Mouse (Mus musculus) telencephalon, adult 2 months (tissue): ENCODE data around the gene Ggta1.
"Not testable (repeated sequence)": the region's sequence is repeated elsewhere in the genome, so short reads cannot be mapped to it uniquely, and the experiment has no call there.

Experiments used
- DNase-seq: peaks from one replicate; pipeline ENCODE4 v3.0.0-alpha.2; 2011; ENCODE audit warnings: low read depth, low spot score

Ggta1 gene

DNA sequence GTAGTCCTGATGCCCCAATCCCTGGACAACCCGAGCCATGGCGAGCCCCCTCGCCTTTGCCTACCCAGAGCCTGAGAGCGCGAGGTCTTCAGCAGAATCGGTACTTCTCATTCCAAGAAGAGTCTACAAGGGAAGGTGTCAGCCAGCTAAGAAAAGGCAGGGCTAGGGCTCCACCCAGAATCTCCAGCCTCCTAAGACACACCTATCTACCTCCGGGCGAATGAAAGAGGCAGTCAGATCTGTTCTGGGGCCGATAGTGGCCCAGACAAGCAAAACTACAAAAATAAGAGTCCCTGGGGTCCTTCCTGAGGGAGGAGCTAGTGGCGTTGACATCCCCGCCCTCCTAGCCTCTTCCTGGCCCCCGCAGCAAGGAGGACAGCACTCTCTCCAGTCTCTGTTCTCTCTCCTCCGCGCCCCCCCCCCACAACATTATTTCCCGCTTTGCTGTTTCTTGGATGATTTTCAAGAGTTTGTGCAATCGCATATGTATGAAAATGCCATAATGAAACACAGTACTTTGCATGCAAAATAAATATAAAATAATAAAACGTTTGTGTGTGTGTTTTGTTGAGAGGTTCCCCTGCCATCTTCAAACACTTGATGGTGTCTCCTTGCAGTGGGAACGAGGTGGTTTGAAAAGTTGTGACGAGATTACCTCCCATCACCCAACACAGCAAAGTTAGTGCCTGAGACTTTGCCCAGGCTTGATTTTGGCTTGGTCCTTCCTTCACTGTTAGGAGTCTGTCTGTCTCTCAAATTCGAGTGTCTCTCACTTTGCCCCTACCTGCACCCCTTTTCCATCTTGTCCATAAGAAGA is 1.7 kb downstream of the Ggta1 start:
- no peak for DNase-seq

DNA sequence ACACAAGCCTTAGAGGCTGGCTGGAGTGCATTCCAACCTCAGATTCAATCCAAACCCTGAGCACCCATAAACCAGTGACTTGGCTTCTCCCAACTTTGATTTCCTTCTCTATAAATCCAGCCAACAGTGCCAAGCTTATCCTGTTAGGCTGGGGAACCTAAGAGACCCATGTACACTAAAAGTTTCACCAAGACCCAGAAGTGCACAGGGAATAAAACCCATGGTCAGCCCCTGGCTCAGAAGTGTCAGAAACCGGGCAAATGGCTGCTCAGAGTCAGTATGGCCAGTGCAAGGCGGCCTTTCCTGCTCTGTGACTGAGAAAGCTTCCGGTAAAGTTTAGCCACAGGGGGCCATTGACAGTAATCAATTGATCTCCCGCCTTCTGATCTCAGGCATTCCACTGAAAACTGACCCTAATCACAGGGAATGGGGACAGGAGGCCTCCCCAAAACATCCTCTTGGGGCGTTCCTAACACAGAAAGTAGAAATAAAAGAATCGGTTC is 2.6 kb downstream of the Ggta1 start:
- no peak for DNase-seq

DNA sequence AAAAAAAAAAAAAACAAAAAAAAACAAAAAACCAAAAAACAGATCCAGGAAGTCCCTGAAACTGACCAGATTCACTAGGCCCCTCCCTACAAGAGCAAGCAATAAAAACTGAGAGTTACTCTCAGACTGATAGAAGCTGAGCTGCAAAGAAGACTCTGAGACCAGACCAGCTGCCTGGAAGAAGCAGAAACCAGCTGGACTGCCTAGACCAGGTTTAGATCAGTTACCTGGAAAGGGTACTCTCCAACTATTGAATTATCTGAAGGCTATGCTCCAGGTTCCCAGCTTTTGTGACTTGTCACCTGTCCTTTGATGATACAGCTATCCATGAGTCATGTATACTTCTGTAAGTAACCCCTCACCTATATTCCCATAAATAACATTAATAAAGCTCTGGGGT is 3.7 kb downstream of the Ggta1 start:
- no peak for DNase-seq

DNA sequence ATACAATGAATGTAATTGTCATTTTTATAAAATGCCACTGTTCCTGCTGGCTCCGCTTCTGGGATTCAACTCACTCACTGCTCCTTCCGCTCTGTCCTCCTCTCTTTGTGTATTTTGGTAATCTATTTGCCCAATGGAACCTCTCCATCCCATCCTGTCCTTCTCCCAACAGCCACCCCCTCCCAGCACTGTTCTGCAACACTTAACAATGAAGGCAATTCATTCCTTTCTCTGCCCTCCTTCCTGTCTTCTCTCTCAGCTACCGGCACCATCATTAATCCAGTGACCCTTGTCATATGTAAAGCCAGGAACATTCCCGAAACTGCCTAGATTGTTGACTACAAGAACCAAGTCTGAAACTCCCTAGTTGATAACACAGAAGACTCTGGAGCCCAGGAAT is 4.6 kb downstream of the Ggta1 start:
- DNase-seq, result no peak

GRCm38 (mm10) chr2:35453736-35454135 is 9.3 kb downstream of the Ggta1 start:
- DNase-seq, result no peak

DNA sequence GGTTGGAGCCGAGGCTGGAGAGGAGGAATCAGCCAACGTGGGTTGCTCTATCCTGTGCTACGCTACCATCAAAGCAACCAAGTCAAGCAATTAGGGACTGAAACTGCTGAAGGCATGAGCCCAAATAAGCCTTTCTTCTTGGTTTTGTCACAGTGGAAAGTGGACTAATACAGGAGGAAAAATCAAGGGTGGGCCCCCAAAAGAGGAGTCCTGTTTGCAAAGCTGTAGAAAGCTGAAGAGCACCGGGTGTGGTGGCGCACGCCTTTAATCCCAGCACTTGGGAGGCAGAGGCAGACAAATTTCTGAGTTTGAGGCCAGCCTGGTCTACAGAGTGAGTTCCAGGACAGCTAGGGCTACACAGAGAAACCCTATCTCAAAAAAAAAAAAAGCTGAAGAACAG is 10.3 kb downstream of the Ggta1 start:
- DNase-seq, result not testable (repeated sequence)

- DNase-seq, result no peak
Observed at GRCm38 (mm10) chr2:35451484-35452050, 11.5 kb downstream of the Ggta1 start.

DNA sequence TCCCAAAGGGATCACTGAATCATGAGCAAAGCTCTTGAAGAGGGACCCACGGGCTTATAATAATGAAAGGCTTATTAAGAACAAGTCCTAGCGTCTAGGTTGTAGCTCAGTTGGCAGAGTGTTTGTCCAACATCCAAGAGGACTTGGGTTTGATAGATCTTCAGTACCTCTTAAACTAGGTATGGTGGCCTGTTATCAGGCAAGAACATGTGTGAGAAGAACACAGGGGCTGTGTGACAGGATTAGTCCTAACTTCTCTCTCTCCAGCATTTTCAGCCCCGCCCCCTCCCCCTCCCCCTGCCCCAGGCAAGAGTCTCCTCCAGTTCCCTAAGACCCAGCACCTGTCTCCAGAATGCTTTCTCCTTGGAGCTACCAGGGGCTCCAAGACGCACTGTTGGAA is 12.2 kb downstream of the Ggta1 start:
- no peak for DNase-seq

- peak; percentile 19 for DNase-seq
Observed at GRCm38 (mm10) chr2:35449687-35450622, 13.1 kb downstream of the Ggta1 start.

GRCm38 (mm10) chr2:35448914-35449670 is 13.9 kb downstream of the Ggta1 start:
- DNase-seq, result no peak

GRCm38 (mm10) chr2:35448215-35448913 is 14.7 kb downstream of the Ggta1 start:
- no peak for DNase-seq

DNA sequence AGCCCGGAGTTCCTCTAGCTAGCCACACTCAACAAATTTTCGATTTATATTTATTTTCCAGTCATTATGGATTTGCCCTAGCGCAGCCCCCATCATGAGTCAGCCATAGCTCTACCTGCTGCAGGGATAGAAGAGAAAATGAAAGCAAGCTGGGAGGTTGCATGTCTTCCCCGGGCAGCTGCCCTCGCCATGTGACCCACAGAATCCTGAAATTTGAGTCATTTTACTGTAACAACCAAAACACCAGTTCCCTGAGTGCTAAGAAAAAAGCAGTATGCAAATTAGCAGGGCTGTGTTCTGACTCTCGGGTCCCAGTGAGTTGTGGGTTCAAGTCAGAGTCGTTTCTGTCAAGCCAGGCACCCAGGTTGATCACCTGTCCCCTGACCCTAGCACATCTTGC is 15.6 kb downstream of the Ggta1 start:
- no peak for DNase-seq

DNA sequence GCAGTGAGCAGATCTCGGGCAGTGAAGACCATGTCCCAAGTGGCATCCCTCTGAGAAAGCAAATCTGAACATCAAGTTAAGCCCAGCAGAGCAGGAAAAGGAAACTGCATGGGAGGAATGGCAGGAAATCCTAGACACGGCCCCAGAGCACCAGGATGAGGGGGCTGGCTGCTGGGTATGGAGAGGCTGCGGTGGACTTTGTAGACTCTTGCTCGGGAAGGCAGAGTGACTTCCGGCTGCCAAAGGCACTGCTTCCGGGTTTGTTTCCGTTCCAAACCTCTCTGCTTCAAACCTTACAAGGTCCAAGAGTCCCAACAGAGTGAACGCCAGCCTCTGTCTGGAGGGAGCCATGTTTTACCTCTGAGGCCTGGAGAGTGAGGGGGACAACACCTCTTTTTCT is 16.2 kb downstream of the Ggta1 start:
- DNase-seq, result no peak

DNA sequence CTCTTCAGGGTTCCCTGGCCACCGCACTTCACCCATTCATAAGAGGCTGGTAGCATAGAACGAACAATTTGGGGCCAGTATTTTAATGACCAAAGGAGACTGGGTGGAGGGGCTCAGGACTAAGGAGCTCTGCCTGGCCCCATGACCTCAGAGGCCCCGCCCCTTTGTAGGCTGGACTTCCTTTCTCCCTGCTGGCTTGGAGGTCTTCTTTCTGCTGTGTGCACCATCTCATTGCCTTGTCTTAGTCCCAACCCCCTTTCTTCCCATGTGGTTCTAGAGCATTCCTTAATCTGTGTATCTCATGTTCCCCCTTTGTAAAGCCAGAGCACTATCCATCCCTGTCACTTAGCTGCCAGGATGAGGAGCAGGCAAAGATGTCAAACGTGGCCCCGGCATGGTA is 16.7 kb downstream of the Ggta1 start:
- no peak for DNase-seq

GRCm38 (mm10) chr2:35445610-35446009 is 17.4 kb downstream of the Ggta1 start:
- no peak for DNase-seq

DNA sequence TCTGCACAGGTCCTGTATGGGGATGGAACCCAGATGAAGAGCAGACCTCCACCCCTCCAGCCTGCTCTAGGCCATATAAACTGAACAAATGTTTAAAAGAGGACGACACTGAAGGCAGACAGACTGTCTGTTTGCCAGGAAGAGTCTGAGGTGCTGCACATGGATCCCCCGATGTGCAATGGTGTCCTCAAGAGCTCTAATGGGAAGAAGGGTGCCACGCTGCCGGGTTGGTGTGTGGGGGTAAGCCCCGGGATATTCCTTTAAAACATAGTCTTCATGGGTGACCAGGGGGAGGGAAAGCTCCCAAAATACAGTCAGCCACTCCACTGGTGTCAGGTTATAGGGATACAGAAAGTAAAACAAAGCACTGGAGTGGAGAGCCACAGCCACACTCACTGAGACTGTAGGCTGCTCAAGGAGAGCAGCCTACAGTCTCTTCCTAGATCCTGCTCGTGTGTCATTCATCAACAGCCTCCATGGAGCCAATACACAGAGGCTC is 18.2 kb downstream of the Ggta1 start:
- no peak for DNase-seq

DNA sequence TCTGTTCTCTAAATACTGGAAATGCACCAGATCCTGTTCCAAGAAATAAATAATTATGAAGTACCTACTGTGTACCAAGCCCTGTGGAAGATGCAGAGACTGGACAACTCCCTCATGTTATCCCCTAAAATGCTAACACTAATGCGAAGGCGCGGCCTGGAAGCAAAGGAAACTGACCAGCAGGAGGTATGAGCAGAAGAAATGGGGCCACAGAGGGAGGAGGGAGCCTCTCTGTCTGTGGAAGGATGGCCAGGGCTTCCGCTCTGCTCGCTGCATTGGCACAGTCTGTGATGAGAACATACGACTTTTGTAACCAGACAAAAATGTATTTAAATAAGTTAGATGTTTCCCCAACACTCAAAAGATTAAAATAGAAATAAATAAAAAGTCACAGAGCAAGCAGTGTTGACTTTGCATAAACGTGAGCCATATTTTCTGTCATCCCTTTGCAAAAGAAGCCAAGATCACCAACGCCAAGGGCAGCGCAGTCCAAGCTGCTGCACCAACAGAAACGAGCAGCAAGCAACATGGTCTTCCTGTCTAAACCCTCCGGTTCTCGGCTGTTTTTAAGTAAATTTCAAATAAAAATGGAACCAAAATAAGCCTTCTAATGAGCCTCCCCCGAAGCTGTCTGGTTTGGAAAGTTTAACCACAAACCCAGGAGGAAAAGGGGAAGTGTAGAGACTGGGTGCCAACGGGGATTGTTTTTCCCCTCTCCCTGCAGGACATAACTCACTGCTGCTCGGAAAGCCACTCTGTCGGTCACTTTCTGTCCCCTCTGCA is 18.9 kb downstream of the Ggta1 start:
- no peak for DNase-seq

- no peak for DNase-seq
Observed at GRCm38 (mm10) chr2:35443325-35443724, 19.7 kb downstream of the Ggta1 start.

- DNase-seq, result no peak
Observed at GRCm38 (mm10) chr2:35442079-35442478, 21.0 kb downstream of the Ggta1 start.

- DNase-seq, result no peak
Observed at GRCm38 (mm10) chr2:35441419-35441818, 21.6 kb downstream of the Ggta1 start.
